Mouse (Mus musculus): ENCODE measurements around the gene Omd. TPM values are rescaled to one million over a fixed set of nuclear protein-coding genes. Genes with fewer than 3 reads are reported as not detected.

Gene Omd
- 0.20 and 0.34 TPM in 2 replicates for polyA plus RNA-seq (2014; fragmentation: Nextera tagmentation; extraction: Ambion mirVana)

DNA sequence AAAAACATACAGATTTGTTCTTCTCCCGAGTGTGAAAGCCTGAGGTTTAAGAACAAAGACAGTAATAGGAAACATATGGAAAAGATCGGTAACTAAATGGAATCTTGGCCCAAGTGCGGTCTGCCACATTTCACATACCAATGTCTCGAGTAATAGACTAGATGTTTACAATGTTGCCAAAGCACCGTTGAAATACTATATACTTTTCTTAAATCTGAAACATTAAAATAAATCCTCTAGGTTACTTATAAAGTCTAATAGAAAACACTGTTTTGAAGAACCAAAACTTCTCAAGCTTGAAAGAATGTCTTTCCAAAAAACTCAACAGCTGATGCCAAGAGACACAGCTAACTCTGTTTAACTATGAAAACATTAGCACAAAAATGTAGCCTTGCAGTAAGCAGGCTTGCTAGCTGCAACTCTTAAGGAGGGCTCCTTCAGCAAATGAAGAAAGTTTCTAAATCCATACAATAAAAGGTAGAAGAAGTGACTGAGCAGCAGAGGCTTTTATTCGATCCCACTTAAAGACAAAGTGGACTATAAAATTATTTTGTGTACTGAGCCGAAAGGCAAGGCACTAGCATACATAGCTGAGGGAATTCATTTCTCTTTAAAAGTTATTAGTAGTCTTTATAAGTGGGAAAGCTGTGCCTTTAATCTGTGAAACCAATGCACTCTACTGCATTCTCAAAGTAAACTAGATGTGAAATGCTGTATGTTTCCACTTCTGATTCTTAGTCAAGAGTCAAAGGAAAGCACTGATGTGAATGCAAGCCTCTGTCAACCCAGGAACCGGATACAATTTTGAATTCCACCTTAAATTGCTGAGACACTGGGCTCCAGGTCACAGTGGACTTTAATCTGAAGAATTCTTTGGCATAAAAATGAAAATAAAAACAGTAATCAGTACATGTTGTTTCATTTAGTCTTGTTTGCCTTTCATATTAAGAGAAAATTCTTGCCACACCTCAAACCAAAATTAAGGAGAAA, at the start of gene Omd:
Gene Omd, plus strand, starts transcription at position 922 of the 990 bp plus-strand sequence.
- no peak within 1 kb of the TSS for H3K4me2 ChIP-seq (replicated peaks)
- H3K36me3 ChIP-seq (replicated peaks; ENCODE audit: control insufficient read depth, insufficient read depth) = no peaks in the 10 kb centered on the region
- H3K9me3 ChIP-seq (ENCODE audit: control insufficient read depth, low read length) = no peaks in the 10 kb centered on the region
- ATAC-seq (ENCODE audit: low FRiP score) = no peak
- WGBS = 87% methylated on average over 8 of the region's 8 CpGs
- no peaks in the 10 kb centered on the region for H3K27me3 ChIP-seq (ENCODE audit: control insufficient read depth, insufficient read depth, low read length)
- H3K4me3 ChIP-seq (replicated peaks; ENCODE audit: low read length) = no peak within 1 kb of the TSS
- DNase-seq (ENCODE audit: low spot score) = no peak
- H3K9ac ChIP-seq = no peak within 1 kb of the TSS
- no peaks in the 10 kb centered on the region for H3K4me1 ChIP-seq (replicated peaks; ENCODE audit: control insufficient read depth, insufficient read depth, low read length)
- H3K27ac ChIP-seq = no peak within 1 kb of the TSS

DNA sequence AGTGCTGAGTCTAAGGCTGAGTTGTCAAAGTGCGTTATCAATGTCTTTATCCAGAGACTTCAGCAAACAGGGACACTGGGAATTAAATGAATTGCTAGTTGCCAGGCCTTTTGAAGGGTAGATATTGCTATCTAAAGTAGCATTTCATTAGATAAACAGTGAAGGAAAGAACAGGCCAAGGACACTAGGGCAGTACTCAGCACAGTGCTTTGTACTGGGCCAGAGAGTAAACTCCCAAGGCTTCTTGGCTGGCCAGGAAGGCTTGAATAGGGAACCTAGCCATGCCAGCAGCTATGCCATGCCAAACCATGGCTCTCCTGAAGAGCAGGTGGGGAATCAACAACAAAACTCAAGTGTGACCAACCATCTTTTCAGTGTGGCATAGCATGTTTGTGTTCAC, 45.3 kb upstream of the Omd start:
- Histone ChIP-seq H3K27me3 (ENCODE audit: control insufficient read depth, insufficient read depth, low read length) (no peaks in the 10 kb centered on the region), H3K9ac (no peak overlapping the region), H3K4me2 (replicated peaks) (no peak overlapping the region), H3K4me3 (replicated peaks; ENCODE audit: low read length) (no peak overlapping the region), H3K9me3 (ENCODE audit: control insufficient read depth, low read length) (no peaks in the 10 kb centered on the region), H3K36me3 (replicated peaks; ENCODE audit: control insufficient read depth, insufficient read depth) (no peaks in the 10 kb centered on the region), H3K27ac (no peak overlapping the region), H3K4me1 (replicated peaks; ENCODE audit: control insufficient read depth, insufficient read depth, low read length) (no peaks in the 10 kb centered on the region)
- no peak for DNase-seq (ENCODE audit: low spot score)
- 98% methylated on average over 1 of the region's 1 CpGs for WGBS
- ATAC-seq (ENCODE audit: low FRiP score) = no peak

- Histone ChIP-seq H3K9me3 (ENCODE audit: control insufficient read depth, low read length) (no peaks in the 10 kb centered on the region), H3K9ac (no peak overlapping the region), H3K4me2 (replicated peaks) (no peak overlapping the region), H3K36me3 (replicated peaks; ENCODE audit: control insufficient read depth, insufficient read depth) (no peaks in the 10 kb centered on the region), H3K4me1 (replicated peaks; ENCODE audit: control insufficient read depth, insufficient read depth, low read length) (no peaks in the 10 kb centered on the region), H3K4me3 (replicated peaks; ENCODE audit: low read length) (no peak overlapping the region), H3K27me3 (ENCODE audit: control insufficient read depth, insufficient read depth, low read length) (no peaks in the 10 kb centered on the region), H3K27ac (no peak overlapping the region)
- 96% methylated on average over 1 of the region's 1 CpGs for WGBS
- DNase-seq (ENCODE audit: low spot score) (no peak), ATAC-seq (ENCODE audit: low FRiP score) (no peak)
These were observed 43.6 kb upstream of the Omd start for GRCm38 (mm10) chr13:49538693-49539092.

DNA sequence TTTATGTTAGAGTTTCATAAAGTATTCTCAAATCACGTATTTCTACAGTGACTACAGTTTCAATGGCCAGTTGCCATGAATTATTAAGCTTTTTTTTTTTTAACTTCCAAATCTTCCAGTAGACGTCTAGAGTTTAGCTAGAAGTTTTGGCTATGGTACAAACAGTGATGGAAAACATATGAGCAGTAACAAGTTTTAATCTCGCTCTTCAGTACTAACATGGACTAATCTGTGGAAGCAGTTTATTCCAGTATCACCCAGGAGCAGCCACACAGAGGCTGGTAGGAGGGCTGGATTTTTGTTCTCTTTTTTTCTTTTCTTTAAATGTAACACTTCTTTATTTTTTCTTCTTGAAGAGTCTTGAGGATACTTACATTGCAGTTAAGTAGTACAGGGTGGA, 38.0 kb upstream of the Omd start, which contains the start of gene Aspn:
Gene Aspn, plus strand, starts transcription at position 165 of the 400 bp plus-strand sequence.
- no peak within 1 kb of the TSS for H3K9ac ChIP-seq
- no peaks in the 10 kb centered on the region for H3K27me3 ChIP-seq (ENCODE audit: control insufficient read depth, insufficient read depth, low read length)
- WGBS = 90% methylated on average over 3 of the region's 3 CpGs
- H3K27ac ChIP-seq = no peak within 1 kb of the TSS
- H3K9me3 ChIP-seq (ENCODE audit: control insufficient read depth, low read length) = no peaks in the 10 kb centered on the region
- ATAC-seq (ENCODE audit: low FRiP score) (no peak), DNase-seq (ENCODE audit: low spot score) (no peak)
- no peaks in the 10 kb centered on the region for H3K4me1 ChIP-seq (replicated peaks; ENCODE audit: control insufficient read depth, insufficient read depth, low read length)
- no peaks in the 10 kb centered on the region for H3K36me3 ChIP-seq (replicated peaks; ENCODE audit: control insufficient read depth, insufficient read depth)
- H3K4me2 ChIP-seq (replicated peaks) = no peak within 1 kb of the TSS
- H3K4me3 ChIP-seq (replicated peaks; ENCODE audit: low read length) = no peak within 1 kb of the TSS

DNA sequence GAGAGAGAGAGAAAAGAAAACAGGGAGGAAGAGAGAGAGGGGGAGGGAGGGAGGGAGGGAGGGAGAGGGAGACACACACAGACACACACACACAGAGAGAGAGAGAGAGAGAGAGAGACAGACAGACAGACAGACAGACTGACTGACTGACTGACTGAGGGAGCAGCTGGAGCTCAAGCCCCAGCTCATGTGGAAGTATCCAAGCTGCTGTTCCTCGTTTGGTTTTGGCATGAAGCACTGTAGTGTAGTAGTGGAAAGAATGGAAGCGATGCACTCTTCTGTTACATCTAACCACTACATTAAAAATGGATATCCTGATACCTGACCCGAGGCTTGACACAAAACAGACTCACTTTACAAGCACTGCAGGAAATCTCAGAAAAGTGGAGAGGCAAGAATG, 36.6 kb upstream of the Omd start:
- no peaks in the 10 kb centered on the region for H3K36me3 ChIP-seq (replicated peaks; ENCODE audit: control insufficient read depth, insufficient read depth)
- DNase-seq (ENCODE audit: low spot score) (no peak), ATAC-seq (ENCODE audit: low FRiP score) (no peak)
- 78% methylated on average over 3 of the region's 3 CpGs for WGBS
- H3K4me3 ChIP-seq (replicated peaks; ENCODE audit: low read length) = no peak overlapping the region
- no peak overlapping the region for H3K9ac ChIP-seq
- no peak overlapping the region for H3K4me2 ChIP-seq (replicated peaks)
- no peak overlapping the region for H3K27ac ChIP-seq
- H3K27me3 ChIP-seq (ENCODE audit: control insufficient read depth, insufficient read depth, low read length) = no peaks in the 10 kb centered on the region
- H3K4me1 ChIP-seq (replicated peaks; ENCODE audit: control insufficient read depth, insufficient read depth, low read length) = no peaks in the 10 kb centered on the region
- no peaks in the 10 kb centered on the region for H3K9me3 ChIP-seq (ENCODE audit: control insufficient read depth, low read length)

DNA sequence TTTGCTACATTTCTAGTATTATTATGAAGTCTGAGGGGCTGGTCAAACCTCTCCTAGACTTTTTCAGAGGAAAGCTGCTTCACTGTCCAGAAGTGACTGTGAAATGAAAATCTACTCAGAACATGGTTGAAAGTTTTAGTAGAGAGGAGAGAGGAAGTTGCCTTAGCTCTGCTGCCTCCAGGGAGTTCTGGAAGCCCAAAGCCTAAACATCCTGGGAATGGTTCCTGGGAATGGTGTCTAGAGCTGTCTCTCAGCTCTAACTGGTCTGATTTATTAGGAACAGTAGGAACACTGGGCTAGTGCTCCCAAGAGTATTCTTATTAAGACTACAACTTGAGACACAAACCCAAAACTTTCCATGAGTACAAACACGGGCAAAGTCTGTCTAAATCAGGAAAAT, 35.7 kb upstream of the Omd start:
- Histone ChIP-seq H3K27ac (no peak overlapping the region), H3K4me2 (replicated peaks) (no peak overlapping the region), H3K9me3 (ENCODE audit: control insufficient read depth, low read length) (no peaks in the 10 kb centered on the region), H3K4me3 (replicated peaks; ENCODE audit: low read length) (no peak overlapping the region), H3K9ac (no peak overlapping the region), H3K4me1 (replicated peaks; ENCODE audit: control insufficient read depth, insufficient read depth, low read length) (no peaks in the 10 kb centered on the region), H3K27me3 (ENCODE audit: control insufficient read depth, insufficient read depth, low read length) (no peaks in the 10 kb centered on the region), H3K36me3 (replicated peaks; ENCODE audit: control insufficient read depth, insufficient read depth) (no peaks in the 10 kb centered on the region)
- 93% methylated on average over 1 of the region's 1 CpGs for WGBS
- DNase-seq (ENCODE audit: low spot score) (no peak), ATAC-seq (ENCODE audit: low FRiP score) (no peak)

DNA sequence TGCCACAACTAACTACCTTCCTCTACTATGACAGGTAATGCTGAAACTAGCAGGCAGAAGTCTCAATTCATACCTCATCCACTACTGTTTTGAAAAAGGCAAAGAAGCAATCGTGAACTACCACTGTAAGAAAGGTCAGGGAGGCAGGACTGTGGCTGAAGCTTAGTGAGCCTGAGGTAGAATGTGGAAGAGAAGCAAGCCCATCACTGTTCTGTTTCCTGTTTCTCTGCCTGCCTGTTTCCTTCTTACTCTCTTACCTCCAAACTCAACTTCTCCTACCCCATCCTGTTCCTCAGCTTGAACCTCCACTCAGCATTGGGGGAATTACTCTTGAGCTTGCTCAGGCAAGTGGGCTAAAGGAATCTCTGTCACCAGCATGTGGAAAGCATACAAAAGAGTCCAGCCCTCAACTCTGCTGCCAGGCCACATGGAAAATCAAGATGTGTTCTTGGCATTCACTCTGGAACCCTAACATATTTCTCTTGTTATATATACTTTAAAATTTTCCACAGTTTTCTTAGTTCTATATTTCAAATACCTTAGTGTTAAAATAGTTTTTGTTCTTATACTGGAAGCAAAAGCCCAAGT, 34.6 kb upstream of the Omd start:
- no peak overlapping the region for H3K4me2 ChIP-seq (replicated peaks)
- DNase-seq (ENCODE audit: low spot score) (no peak), ATAC-seq (ENCODE audit: low FRiP score) (no peak)
- no peak overlapping the region for H3K9ac ChIP-seq
- H3K36me3 ChIP-seq (replicated peaks; ENCODE audit: control insufficient read depth, insufficient read depth) = no peaks in the 10 kb centered on the region
- H3K4me1 ChIP-seq (replicated peaks; ENCODE audit: control insufficient read depth, insufficient read depth, low read length) = no peaks in the 10 kb centered on the region
- H3K27ac ChIP-seq = no peak overlapping the region
- 82% methylated on average over 1 of the region's 1 CpGs for WGBS
- no peak overlapping the region for H3K4me3 ChIP-seq (replicated peaks; ENCODE audit: low read length)
- H3K27me3 ChIP-seq (ENCODE audit: control insufficient read depth, insufficient read depth, low read length) = no peaks in the 10 kb centered on the region
- no peaks in the 10 kb centered on the region for H3K9me3 ChIP-seq (ENCODE audit: control insufficient read depth, low read length)

DNA sequence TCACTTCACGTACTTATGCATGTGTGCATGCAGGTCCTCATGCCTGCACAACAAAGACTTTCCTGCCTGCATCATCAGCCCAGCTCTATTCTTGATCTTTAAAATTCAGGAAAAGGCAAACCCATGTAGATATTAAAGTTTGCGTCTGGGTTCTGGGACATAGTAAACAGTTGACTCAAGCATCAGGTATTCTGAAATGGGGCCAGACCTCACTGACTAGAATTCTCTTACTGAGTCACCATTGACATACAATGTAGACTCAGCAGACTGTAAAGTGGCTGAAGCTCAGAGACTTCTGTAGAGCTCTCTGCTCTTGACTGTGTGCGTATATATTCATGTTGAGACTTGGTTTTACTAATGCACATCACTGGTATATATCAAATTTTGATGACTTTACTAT, 32.6 kb upstream of the Omd start:
- H3K4me3 ChIP-seq (replicated peaks; ENCODE audit: low read length) = no peak overlapping the region
- no peak overlapping the region for H3K9ac ChIP-seq
- H3K27me3 ChIP-seq (ENCODE audit: control insufficient read depth, insufficient read depth, low read length) = no peaks in the 10 kb centered on the region
- H3K4me2 ChIP-seq (replicated peaks) = no peak overlapping the region
- no peak for DNase-seq (ENCODE audit: low spot score)
- 94% methylated on average over 3 of the region's 3 CpGs for WGBS
- no peak for ATAC-seq (ENCODE audit: low FRiP score)
- no peaks in the 10 kb centered on the region for H3K4me1 ChIP-seq (replicated peaks; ENCODE audit: control insufficient read depth, insufficient read depth, low read length)
- H3K27ac ChIP-seq = no peak overlapping the region
- no peaks in the 10 kb centered on the region for H3K9me3 ChIP-seq (ENCODE audit: control insufficient read depth, low read length)
- H3K36me3 ChIP-seq (replicated peaks; ENCODE audit: control insufficient read depth, insufficient read depth) = no peaks in the 10 kb centered on the region

- DNase-seq (ENCODE audit: low spot score) (no peak), ATAC-seq (ENCODE audit: low FRiP score) (no peak)
- 85% methylated on average over 5 of the region's 5 CpGs for whole genome bisulfite sequencing
- no peaks in the 10 kb centered on the region for H3K27me3 ChIP-seq (ENCODE audit: control insufficient read depth, insufficient read depth, low read length)
- H3K27ac ChIP-seq = no peak overlapping the region
- no peak overlapping the region for H3K4me2 ChIP-seq (replicated peaks)
- H3K4me3 ChIP-seq (replicated peaks; ENCODE audit: low read length) = no peak overlapping the region
- no peaks in the 10 kb centered on the region for H3K9me3 ChIP-seq (ENCODE audit: control insufficient read depth, low read length)
- no peak overlapping the region for H3K9ac ChIP-seq
- no peaks in the 10 kb centered on the region for H3K4me1 ChIP-seq (replicated peaks; ENCODE audit: control insufficient read depth, insufficient read depth, low read length)
- H3K36me3 ChIP-seq (replicated peaks; ENCODE audit: control insufficient read depth, insufficient read depth) = no peaks in the 10 kb centered on the region
These were observed 27.7 kb upstream of the Omd start for GRCm38 (mm10) chr13:49554519-49554918.
